19 mouse cellular contexts compared by ENCODE assay signal in the genomic region with DNA sequence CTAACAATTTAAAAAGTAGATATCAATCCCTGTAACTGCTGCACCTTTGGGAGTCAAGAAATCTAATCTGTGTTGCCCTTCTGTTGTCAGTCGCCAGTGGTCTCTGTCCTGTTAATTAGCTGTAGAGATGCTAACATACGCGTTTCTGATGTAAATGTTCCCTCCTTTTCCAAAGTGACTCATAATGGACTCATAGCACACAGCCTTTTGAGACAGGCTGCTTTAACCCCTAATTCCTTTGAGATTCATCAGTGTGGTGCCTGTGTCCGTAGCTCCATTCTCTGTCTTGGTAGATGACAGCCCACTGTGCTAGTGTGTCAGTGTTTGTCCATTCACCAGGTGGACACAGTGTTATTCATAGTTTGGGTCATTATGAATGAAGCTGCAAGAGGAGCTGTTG. TPM values are rescaled to one million over a fixed set of nuclear protein-coding genes. Genes with fewer than 3 reads are reported as not detected.
"Had no signal": no experiment of that assay in that cellular context is flagged by ENCODE, and none has a peak within 500 bp of the region (broad histone marks: within the 10 kb centered on the region; RNA-seq: fewer than 3 reads in every experiment).

No protein-coding gene starts in this region.

- H3K27ac ChIP-seq: liver, embryonic 15.5 days; lung, embryonic 15.5 days; macrophage; midbrain, embryonic 12.5 days; neural tube, embryonic 13.5 days; neural tube, embryonic 15.5 days had no signal

- H3K27me3 ChIP-seq: liver, embryonic 15.5 days; lung, embryonic 15.5 days; megakaryocyte, embryonic 14.5 days; midbrain, embryonic 12.5 days; neural tube, embryonic 13.5 days; neural tube, embryonic 15.5 days had no signal

- DNase-seq: liver, postnatal 0 days; lung, adult 2 months; lung, postnatal 14 days; lung, postnatal 36 days; midbrain, embryonic 14.5 days; right cerebral cortex, postnatal 14 days; right cerebral cortex, postnatal 4 days; spleen, adult 18-20 months; thymus, adult 18-20 months; thymus, postnatal 14 days; thymus, postnatal 36 days had no signal

- H3K4me1 ChIP-seq: liver, embryonic 15.5 days; lung, embryonic 15.5 days; midbrain, embryonic 12.5 days had no signal

- H3K4me3 ChIP-seq: liver, embryonic 15.5 days; lung, embryonic 15.5 days; megakaryocyte, embryonic 14.5 days; midbrain, embryonic 12.5 days; myocyte; neural tube, embryonic 13.5 days; neural tube, embryonic 15.5 days had no signal

- H3K36me3 ChIP-seq: midbrain, embryonic 12.5 days; neural tube, embryonic 13.5 days; neural tube, embryonic 15.5 days had no signal

RNA-seq across cellular contexts. Expression of gene Abca4, which starts 49.1 kb away (rescaled TPM):
- polyA plus RNA-seq: macrophage had no signal
